Mouse (Mus musculus) MEL (cell line): ENCODE measurements at regions not wholly inside any gene's neighbourhood (a gene's known extent, or its start where the extent isn't known, plus 50 kb on each side); places are given as distances from the start of the nearest gene placed in this dataset.

Experiments
- DNase-seq: peaks from one replicate; pipeline ENCODE4 v3.0.0; 2011; ENCODE audit warnings: low read depth, low spot score
- H3K27ac ChIP-seq: 2 replicates; pipeline ENCODE4 v1.5.1; 2012; ENCODE audit warnings: low read depth, mild to moderate bottlenecking, control low read depth, low read length, moderate library complexity; ENCODE audit not compliant: control insufficient read depth
- H3K27me3 ChIP-seq, 2 experiments: fragments of 150-350 bp in 1 of 2; sonication (generic) in 1 of 2; 2 replicates each; pipeline ENCODE4 v1.6.1; 2012; ENCODE audit warnings: low read length in 2 of 2, mild to moderate bottlenecking in 2 of 2, improper control_type of control experiment in 1 of 2, moderate library complexity in 1 of 2; ENCODE audit not compliant: insufficient read depth in 2 of 2, control insufficient read depth in 1 of 2
- H3K36me3 ChIP-seq, 2 experiments: 2 replicates each; pipeline ENCODE4 v1.6.1; 2012 to 2014; ENCODE audit warnings: low read length in 2 of 2, improper control_type of control experiment in 1 of 2, inconsistent platforms in 1 of 2, mild to moderate bottlenecking in 1 of 2; ENCODE audit not compliant: insufficient read depth in 2 of 2, control insufficient read depth in 1 of 2
- H3K4me1 ChIP-seq, 2 experiments: fragments of 150-350 bp in 1 of 2; sonication (generic) in 1 of 2; 2 replicates each; pipeline ENCODE4 v1.6.1; 2012; ENCODE audit warnings: low read length in 2 of 2, improper control_type of control experiment in 1 of 2, mild to moderate bottlenecking in 1 of 2; ENCODE audit not compliant: insufficient read depth in 2 of 2, control insufficient read depth in 1 of 2
- H3K4me3 ChIP-seq, 2 experiments: fragments of 150-350 bp in 1 of 2; sonication (generic) in 1 of 2; 2 replicates each; pipeline ENCODE4 v1.5.1; 2012; ENCODE audit warnings: low read depth in 2 of 2, low read length in 2 of 2, mild to moderate bottlenecking in 2 of 2, moderate library complexity in 2 of 2, control low read depth in 1 of 2, improper control_type of control experiment in 1 of 2; ENCODE audit not compliant: control insufficient read depth in 1 of 2, insufficient read depth in 1 of 2
- H3K79me2 ChIP-seq: 2 replicates; pipeline ENCODE4 v1.6.1; 2012; ENCODE audit warnings: mild to moderate bottlenecking, low read length, moderate library complexity; ENCODE audit not compliant: control insufficient read depth, poor library complexity, insufficient read depth
- H3K9ac ChIP-seq: 2 replicates; pipeline ENCODE4 v1.6.1; 2012; ENCODE audit warnings: low read depth, mild to moderate bottlenecking, control low read depth, low read length, moderate library complexity; ENCODE audit not compliant: control insufficient read depth, poor library complexity, severe bottlenecking
- H3K9me3 ChIP-seq: fragments of 150-350 bp; sonication (generic); replicated peaks from 2 replicates; pipeline ENCODE4 v1.6.1; 2012; ENCODE audit warnings: mild to moderate bottlenecking, low read length, improper control_type of control experiment, moderate library complexity; ENCODE audit not compliant: insufficient read depth
- BHLHE40 ChIP-seq: IDR thresholded peaks from 2 replicates; pipeline ENCODE4 v1.6.1; 2012; ENCODE audit warnings: low read depth, mild to moderate bottlenecking, inconsistent platforms, low read length, improper control_type of control experiment, borderline replicate concordance
- EP300 ChIP-seq, 2 experiments: IDR thresholded peaks; 2 replicates each; pipeline ENCODE4 v1.6.1; 2011; ENCODE audit warnings: improper control_type of control experiment in 2 of 2, low read length in 2 of 2, low read depth in 1 of 2, mild to moderate bottlenecking in 1 of 2
- ETS1 ChIP-seq: IDR thresholded peaks from 2 replicates; pipeline ENCODE4 v1.6.1; 2012; ENCODE audit warnings: low read depth, mild to moderate bottlenecking, inconsistent platforms, low read length, improper control_type of control experiment, moderate library complexity
- GABPA ChIP-seq: IDR thresholded peaks from 2 replicates; pipeline ENCODE4 v1.6.1; 2012; ENCODE audit warnings: low read depth, mild to moderate bottlenecking, inconsistent platforms, low read length, improper control_type of control experiment, moderate library complexity
- KAT2A ChIP-seq: conservative IDR thresholded peaks from 2 replicates; pipeline ENCODE4 v1.6.1; 2012; ENCODE audit warnings: low read depth, low read length, improper control_type of control experiment, inconsistent platforms
- MAFK ChIP-seq: IDR thresholded peaks from 2 replicates; pipeline ENCODE4 v1.6.1; 2011; ENCODE audit warnings: low read depth, mild to moderate bottlenecking, low read length, improper control_type of control experiment, borderline replicate concordance
- MAZ ChIP-seq: IDR thresholded peaks from 2 replicates; pipeline ENCODE4 v1.6.1; 2012; ENCODE audit warnings: low read depth, mild to moderate bottlenecking, inconsistent platforms, low read length, improper control_type of control experiment
- MXI1 ChIP-seq: IDR thresholded peaks from 2 replicates; pipeline ENCODE4 v1.6.1; 2011; ENCODE audit warnings: mild to moderate bottlenecking, low read depth, low read length, improper control_type of control experiment
- NELFE ChIP-seq: IDR thresholded peaks from 2 replicates; pipeline ENCODE4 v1.6.1; 2011; ENCODE audit warnings: low read depth, low read length, improper control_type of control experiment
- POLR2A ChIP-seq, 2 experiments: IDR thresholded peaks; 2 replicates each; pipeline ENCODE4 v1.6.1; 2011 to 2012; ENCODE audit warnings: low read length in 2 of 2, mild to moderate bottlenecking in 2 of 2, control low read depth in 1 of 2, improper control_type of control experiment in 1 of 2, low read depth in 1 of 2, moderate library complexity in 1 of 2; ENCODE audit not compliant: control insufficient read depth in 1 of 2, insufficient read depth in 1 of 2, poor library complexity in 1 of 2
- POLR2AphosphoS5 ChIP-seq: IDR thresholded peaks from 2 replicates; pipeline ENCODE4 v1.6.1; 2012; ENCODE audit warnings: low read depth, borderline replicate concordance, mild to moderate bottlenecking, inconsistent platforms, low read length, moderate library complexity, mixed read lengths
- RAD21 ChIP-seq: IDR thresholded peaks from 2 replicates; pipeline ENCODE4 v1.6.1; 2011; ENCODE audit warnings: mild to moderate bottlenecking, low read depth, low read length, improper control_type of control experiment
- SIN3A ChIP-seq: IDR thresholded peaks from 2 replicates; pipeline ENCODE4 v1.6.1; 2012; ENCODE audit warnings: low read length, improper control_type of control experiment, inconsistent platforms
- SMC3 ChIP-seq: IDR thresholded peaks from 2 replicates; pipeline ENCODE4 v1.6.1; 2011; ENCODE audit warnings: low read depth, low read length, improper control_type of control experiment
- TBP ChIP-seq: IDR thresholded peaks from 2 replicates; pipeline ENCODE4 v1.8.0; 2011; ENCODE audit warnings: low read depth, low read length, improper control_type of control experiment
- UBTF ChIP-seq: IDR thresholded peaks from 2 replicates; pipeline ENCODE4 v1.6.1; 2012; ENCODE audit warnings: low read depth, mild to moderate bottlenecking, inconsistent platforms, low read length, improper control_type of control experiment, moderate library complexity, borderline replicate concordance; ENCODE audit not compliant: insufficient read depth
- USF1 ChIP-seq: IDR thresholded peaks from 2 replicates; pipeline ENCODE4 v1.6.1; 2014; ENCODE audit warnings: low read depth, mild to moderate bottlenecking, inconsistent platforms, low read length, improper control_type of control experiment, moderate library complexity
- ZMIZ1 ChIP-seq: IDR thresholded peaks from 2 replicates; pipeline ENCODE4 v1.6.1; 2012; ENCODE audit warnings: low read depth, mild to moderate bottlenecking, inconsistent platforms, low read length, improper control_type of control experiment, moderate library complexity

DNA sequence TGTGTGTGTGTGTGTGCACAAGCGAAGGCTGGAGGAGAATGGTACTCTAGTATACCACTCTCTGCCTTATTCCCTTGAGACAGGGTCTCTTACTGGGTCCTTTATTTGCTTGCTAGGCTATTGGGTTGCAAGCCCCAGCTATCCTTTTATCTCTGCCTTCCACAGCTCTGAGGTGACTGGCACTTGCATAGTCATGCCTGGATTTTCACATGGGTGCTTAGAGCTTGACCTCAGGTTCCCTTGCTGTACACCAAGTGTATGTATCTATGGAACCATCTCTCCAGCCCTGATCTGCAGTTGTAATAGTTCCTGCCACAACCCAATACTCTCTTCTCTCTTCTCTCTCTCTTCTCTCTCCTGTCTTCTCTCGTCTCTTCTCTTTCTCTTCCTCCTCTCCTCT is 280.1 kb downstream of the 1500009L16Rik start:
- Histone ChIP-seq H3K4me3 (no peak overlapping the region), H3K9ac (no peak overlapping the region)
- TF ChIP-seq EP300 (IDR thresholded peaks at IDR 0.05; ENCODE audit: low read depth in 1 of 2, low read length in 2 of 2), result no peak
- no peak for TF ChIP-seq BHLHE40
- no peak for TF ChIP-seq POLR2A (IDR thresholded peaks at IDR 0.05; ENCODE audit: control insufficient read depth in 1 of 2, insufficient read depth in 1 of 2, low read depth in 1 of 2, low read length in 2 of 2, poor library complexity in 1 of 2)
- no peak for TF ChIP-seq NELFE
- no peak for TF ChIP-seq UBTF
- no peak for TF ChIP-seq POLR2AphosphoS5
- no peak for TF ChIP-seq ZMIZ1
- no peak for TF ChIP-seq RAD21
- no peak for TF ChIP-seq ETS1
- TF ChIP-seq MAZ, result no peak
- TF ChIP-seq USF1, result no peak
- TF ChIP-seq MXI1, result no peak
- no peak for TF ChIP-seq MAFK
- TF ChIP-seq GABPA, result no peak
- no peak for TF ChIP-seq TBP
- no peak for TF ChIP-seq KAT2A

DNA sequence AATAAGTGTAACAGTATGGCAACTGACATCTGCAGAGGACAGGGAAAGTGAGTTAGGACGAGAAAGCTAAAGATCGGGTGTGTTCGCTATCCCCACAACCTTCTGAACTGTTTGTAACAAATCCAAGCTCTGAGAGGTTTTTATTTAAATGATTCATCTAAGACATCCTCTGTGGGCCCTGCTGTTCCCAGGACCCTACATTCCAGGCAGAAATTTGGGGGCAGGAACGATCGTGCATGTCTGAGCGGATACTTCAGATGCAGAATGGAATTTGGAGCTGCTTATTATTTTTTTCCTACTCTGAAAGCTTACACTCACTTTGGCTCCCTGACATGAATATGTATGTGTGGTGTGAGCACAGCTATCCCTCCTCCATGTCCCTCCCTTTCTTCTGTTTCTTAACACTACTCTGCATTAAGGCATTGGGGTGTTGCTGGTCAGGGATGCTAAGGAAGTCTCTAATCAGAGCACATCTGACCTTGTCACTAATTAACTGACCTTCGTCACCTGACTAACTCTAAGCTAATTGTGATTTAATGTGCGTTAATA is 281.0 kb downstream of the 1500009L16Rik start:
- no peak for DNase-seq
- Histone ChIP-seq H3K9me3 (no peaks in the 10 kb centered on the region), H3K4me3 (no peak overlapping the region), H3K36me3 (no peaks in the 10 kb centered on the region; a peak in 1 of 4 replicates), H3K4me1 (peaks cover 0 to 3% of the 10 kb centered on the region in 2 experiments; a peak in 1 of 4 replicates), H3K79me2 (no peaks in the 10 kb centered on the region), H3K9ac (no peak overlapping the region), H3K27me3 (no peaks in the 10 kb centered on the region; a peak in 1 of 4 replicates), H3K27ac (no peak overlapping the region)
- no peak for TF ChIP-seq SIN3A
- TF ChIP-seq SMC3, result no peak
- no peak for TF ChIP-seq KAT2A

More for the DNA sequence above, 280.1 kb downstream of the 1500009L16Rik start:
- H3K79me2 ChIP-seq, result no peaks in the 10 kb centered on the region
- no peaks in the 10 kb centered on the region for H3K9me3 ChIP-seq
- H3K4me1 ChIP-seq, result peaks cover 0 to 3% of the 10 kb centered on the region in 2 experiments; a peak in 1 of 4 replicates
- DNase-seq, result no peak
- no peak overlapping the region for H3K27ac ChIP-seq
- no peaks in the 10 kb centered on the region; a peak in 1 of 4 replicates for H3K27me3 ChIP-seq
- H3K36me3 ChIP-seq, result no peaks in the 10 kb centered on the region; a peak in 1 of 4 replicates
